Mouse (Mus musculus): Measurements from ENCODE around the gene Gpr89.

GRCm38 (mm10) chr3:96953489-96954233, 48.5 kb upstream of the Gpr89 start:
- TF ChIP-seq CTCF (IDR thresholded peaks at IDR 0.05; ENCODE audit: extremely low read depth, insufficient read length, insufficient replicate concordance, low read depth, low read length) (no peak), POLR2A (IDR thresholded peaks at IDR 0.05; ENCODE audit: low read depth, low read length) (no peak)
